Mouse (Mus musculus) embryonic fibroblast, embryonic 13.5 days (primary cell): Measurements from ENCODE around the gene Gm44503.

ENCODE experiments used
- CTCF ChIP-seq: IDR thresholded peaks from 2 replicates; pipeline ENCODE4 v1.5.1; 2011; ENCODE audit warnings: mild to moderate bottlenecking, control low read depth, low read length, moderate library complexity, borderline replicate concordance; ENCODE audit not compliant: insufficient read depth
- POLR2A ChIP-seq: IDR thresholded peaks from 2 replicates; pipeline ENCODE4 v1.6.1; 2011; ENCODE audit warnings: low read depth, mild to moderate bottlenecking, control low read depth, low read length, moderate library complexity

- TF ChIP-seq CTCF (peak; percentile 73), POLR2A (0 out of 2 replicates have a peak, but pooled peaks have one; percentile 26)
Observed at GRCm38 (mm10) chr9:73044146-73045079, 85.8 kb downstream of the Gm44503 start, which contains the start of gene Rab27a.
